Comparison of ENCODE assay signal across 19 mouse cellular contexts in the genomic region with DNA sequence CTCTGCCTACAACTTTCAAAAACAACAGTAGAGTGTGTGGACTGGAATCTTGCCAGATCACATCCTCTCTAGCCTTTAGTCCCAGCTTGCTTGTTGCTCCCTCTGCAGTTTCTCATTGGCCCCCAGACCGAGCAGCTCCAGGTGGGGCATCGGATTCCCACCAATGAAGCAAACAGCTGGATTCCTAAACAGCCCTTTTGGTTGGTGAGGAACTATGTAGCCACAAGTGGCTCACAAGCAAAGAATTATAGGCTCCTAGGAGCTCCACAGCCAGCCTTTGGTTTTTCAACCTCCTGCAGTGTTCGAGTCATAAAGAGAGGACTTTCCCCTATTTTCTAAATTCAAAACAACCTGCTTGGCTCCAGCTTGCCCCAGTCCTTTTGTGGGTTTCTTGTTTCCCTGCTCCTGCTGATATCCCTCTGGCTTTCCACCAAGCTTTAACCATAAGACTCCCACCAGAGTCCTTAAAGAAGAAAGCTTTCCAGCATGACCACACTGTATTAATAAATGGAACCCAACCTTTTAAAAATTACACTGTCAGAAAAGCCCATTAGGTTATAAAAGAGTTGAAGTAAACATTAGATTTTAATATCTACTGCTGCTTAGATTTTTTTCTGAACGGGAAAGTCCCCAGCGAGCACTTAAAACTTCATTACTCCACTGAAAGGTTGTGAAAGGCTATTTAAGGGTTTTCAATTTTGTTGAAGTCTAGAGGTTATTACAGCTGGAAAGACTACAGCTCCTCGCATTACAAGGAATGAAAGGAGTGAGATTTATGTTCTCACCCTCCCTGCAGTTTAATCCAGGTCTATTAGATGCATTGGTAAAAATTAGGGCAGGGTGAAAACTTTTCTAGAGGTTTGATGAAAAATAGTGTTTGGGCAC.
A peak's percentile ranks its signal among the peaks of the same experiment; 100 is the strongest.
DNase-seq lines count a peak whose midpoint lies in the region; ATAC-seq and TF ChIP-seq lines count a peak whose summit lies in the region.
"Had no signal": no experiment of that assay in that cellular context is flagged by ENCODE, and none has a peak within 500 bp of the region (broad histone marks: within the 10 kb centered on the region; RNA-seq: fewer than 3 reads in every experiment).

No protein-coding gene starts in this region.

- peak; percentile 29 for DNase-seq in hindbrain, postnatal 0 days (ENCODE audit: low spot score)
- peak; percentile 26 for DNase-seq in midbrain, postnatal 0 days (ENCODE audit: low spot score)
- DNase-seq in hindlimb bud, embryonic 11.5 days (ENCODE audit: extremely low spot score, low read depth, low spot score) = peak; percentile 16
- DNase-seq in mesoderm, embryonic 11.5 days (ENCODE audit: low read depth, low spot score) = peak; percentile 46
- DNase-seq: cerebellum, adult 2 months; forebrain, postnatal 0 days; gastrocnemius, postnatal 14 days; heart, postnatal 36 days; right cerebral cortex, postnatal 25 days; thymus, postnatal 14 days had no signal

- H3K4me1 ChIP-seq in hindbrain, postnatal 0 days (ENCODE audit: insufficient read depth, low read length) = no peaks in the 10 kb centered on the region
- H3K4me1 ChIP-seq in hindbrain, embryonic 12.5 days = 0 out of 2 replicates have a peak, but pooled peaks cover 3% of the 10 kb centered on the region
- H3K4me1 ChIP-seq in midbrain, postnatal 0 days (ENCODE audit: insufficient read depth, low read length) = no peaks in the 10 kb centered on the region
- no peaks in the 10 kb centered on the region for H3K4me1 ChIP-seq in midbrain, embryonic 16.5 days (ENCODE audit: control insufficient read depth, insufficient read depth, low read length)
- H3K4me1 ChIP-seq: intestine, embryonic 15.5 days; liver, embryonic 15.5 days had no signal

- TF ChIP-seq CTCF in hindbrain, postnatal 0 days (IDR thresholded peaks at IDR 0.05; ENCODE audit: low read depth) = no peak
- TF ChIP-seq CTCF in midbrain, postnatal 0 days (IDR thresholded peaks at IDR 0.05) = no peak

- no peak overlapping the region for H3K4me2 ChIP-seq in hindbrain, postnatal 0 days (ENCODE audit: low read depth, low read length)
- H3K4me2 ChIP-seq in hindbrain, embryonic 12.5 days (replicated peaks) = no peak overlapping the region
- H3K4me2 ChIP-seq in midbrain, postnatal 0 days (ENCODE audit: low read depth, low read length, poor library complexity, severe bottlenecking) = no peak overlapping the region
- no peak overlapping the region for H3K4me2 ChIP-seq in midbrain, embryonic 16.5 days (ENCODE audit: low read length)
- H3K4me2 ChIP-seq: embryonic facial prominence, embryonic 12.5 days; heart, embryonic 11.5 days; intestine, embryonic 15.5 days; liver, embryonic 15.5 days had no signal

- no peak overlapping the region for H3K9ac ChIP-seq in hindbrain, postnatal 0 days (replicated peaks; ENCODE audit: low read length)
- H3K9ac ChIP-seq in hindbrain, embryonic 12.5 days = no peak overlapping the region
- no peak overlapping the region for H3K9ac ChIP-seq in midbrain, postnatal 0 days (replicated peaks; ENCODE audit: low read length, poor library complexity, severe bottlenecking)
- H3K9ac ChIP-seq in midbrain, embryonic 16.5 days (ENCODE audit: low read depth, low read length) = no peak overlapping the region
- H3K9ac ChIP-seq: embryonic facial prominence, embryonic 12.5 days; forebrain, postnatal 0 days; intestine, embryonic 15.5 days; liver, embryonic 15.5 days had no signal

- 33% methylated on average over 6 of the region's 6 CpGs for WGBS in hindbrain, postnatal 0 days
- WGBS in hindbrain, embryonic 12.5 days = 41% methylated on average over 6 of the region's 6 CpGs
- 49% methylated on average over 6 of the region's 6 CpGs for WGBS in midbrain, postnatal 0 days
- 37% methylated on average over 6 of the region's 6 CpGs for WGBS in midbrain, embryonic 16.5 days

- H3K27me3 ChIP-seq in hindbrain, postnatal 0 days (ENCODE audit: insufficient read depth, low read length) = no peaks in the 10 kb centered on the region
- H3K27me3 ChIP-seq in hindbrain, embryonic 12.5 days = no peaks in the 10 kb centered on the region
- H3K27me3 ChIP-seq in midbrain, postnatal 0 days (ENCODE audit: insufficient read depth, low read length) = no peaks in the 10 kb centered on the region
- H3K27me3 ChIP-seq in midbrain, embryonic 16.5 days (ENCODE audit: control insufficient read depth, insufficient read depth, low read depth, low read length) = no peaks in the 10 kb centered on the region
- H3K27me3 ChIP-seq: embryonic facial prominence, embryonic 12.5 days; intestine, embryonic 15.5 days; liver, embryonic 15.5 days had no signal

- no peak overlapping the region for H3K4me3 ChIP-seq in hindbrain, postnatal 0 days (ENCODE audit: low read length)
- H3K4me3 ChIP-seq in hindbrain, embryonic 12.5 days = no peak overlapping the region
- H3K4me3 ChIP-seq in midbrain, postnatal 0 days (ENCODE audit: low read depth, low read length) = no peak overlapping the region
- H3K4me3 ChIP-seq in midbrain, embryonic 16.5 days (ENCODE audit: low read depth, low read length) = no peak overlapping the region
- H3K4me3 ChIP-seq: embryonic facial prominence, embryonic 12.5 days; intestine, embryonic 15.5 days; layer of hippocampus, adult 2 months; liver, embryonic 15.5 days had no signal

- H3K36me3 ChIP-seq in hindbrain, postnatal 0 days (ENCODE audit: insufficient read depth, low read length) = no peaks in the 10 kb centered on the region
- H3K36me3 ChIP-seq in hindbrain, embryonic 12.5 days = no peaks in the 10 kb centered on the region
- H3K36me3 ChIP-seq in midbrain, postnatal 0 days (ENCODE audit: insufficient read depth, low read length) = no peaks in the 10 kb centered on the region
- no peaks in the 10 kb centered on the region for H3K36me3 ChIP-seq in midbrain, embryonic 16.5 days (ENCODE audit: control insufficient read depth, insufficient read depth, low read length)
- H3K36me3 ChIP-seq: embryonic facial prominence, embryonic 12.5 days; intestine, embryonic 15.5 days; liver, embryonic 15.5 days had no signal

- no peaks in the 10 kb centered on the region for H3K9me3 ChIP-seq in hindbrain, postnatal 0 days (ENCODE audit: low read length)
- H3K9me3 ChIP-seq in hindbrain, embryonic 12.5 days (replicated peaks) = no peaks in the 10 kb centered on the region
- H3K9me3 ChIP-seq in midbrain, postnatal 0 days (ENCODE audit: low read length) = no peaks in the 10 kb centered on the region
- no peaks in the 10 kb centered on the region for H3K9me3 ChIP-seq in midbrain, embryonic 16.5 days (replicated peaks; ENCODE audit: control insufficient read depth, low read length, poor library complexity, severe bottlenecking)
- H3K9me3 ChIP-seq: embryonic facial prominence, embryonic 12.5 days; intestine, embryonic 15.5 days; liver, embryonic 15.5 days had no signal

- no peak for ATAC-seq in hindbrain, postnatal 0 days
- no peak for ATAC-seq in hindbrain, embryonic 12.5 days (ENCODE audit: low FRiP score)
- no peak for ATAC-seq in midbrain, postnatal 0 days (ENCODE audit: low FRiP score)
- no peak for ATAC-seq in midbrain, embryonic 16.5 days
- no peak for ATAC-seq in cerebellum, adult (ENCODE audit: insufficient number of reproducible peaks, low FRiP score, low TSS enrichment)
- ATAC-seq: forebrain, postnatal 0 days; intestine, embryonic 15.5 days had no signal

- H3K27ac ChIP-seq in hindbrain, postnatal 0 days = no peak overlapping the region
- no peak overlapping the region for H3K27ac ChIP-seq in hindbrain, embryonic 12.5 days
- H3K27ac ChIP-seq in midbrain, postnatal 0 days (ENCODE audit: low read depth, low read length) = no peak overlapping the region
- H3K27ac ChIP-seq in midbrain, embryonic 16.5 days (ENCODE audit: low read length) = no peak overlapping the region
- H3K27ac ChIP-seq: embryonic facial prominence, embryonic 12.5 days; intestine, embryonic 15.5 days; layer of hippocampus, adult 2 months; liver, embryonic 15.5 days; macrophage had no signal
